Mouse (Mus musculus) thymus, postnatal 10 days (tissue): ENCODE data around the gene Gja5.

Experiments
- DNase-seq, 2 experiments: peaks; one replicate each; pipeline ENCODE4 v3.0.0; 2021; ENCODE audit warnings: low spot score in 2 of 2

Gene Gja5

DNA sequence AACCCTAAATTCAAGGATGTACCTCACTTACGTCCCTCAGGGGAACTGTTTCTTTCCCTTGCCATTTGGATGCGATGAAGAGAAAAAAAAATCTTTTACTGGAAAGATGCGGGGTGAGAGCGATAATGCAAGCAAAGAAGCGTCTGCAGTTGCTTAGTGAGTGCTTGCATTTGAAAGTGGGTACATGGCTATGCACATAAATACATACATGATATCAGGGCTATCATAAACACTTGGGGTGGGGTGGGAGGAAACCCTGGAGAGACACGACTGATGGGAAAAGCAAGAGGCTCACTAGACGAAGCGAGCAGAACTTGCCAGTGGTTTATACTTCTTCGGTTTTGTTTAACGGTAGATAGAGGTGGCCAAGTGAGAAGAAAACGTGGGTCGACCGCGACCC is at the start of gene Gja5:
Gene Gja5 (plus strand): TSS at position 301 of the 400 bp plus-strand sequence.
- no peak for DNase-seq

DNA sequence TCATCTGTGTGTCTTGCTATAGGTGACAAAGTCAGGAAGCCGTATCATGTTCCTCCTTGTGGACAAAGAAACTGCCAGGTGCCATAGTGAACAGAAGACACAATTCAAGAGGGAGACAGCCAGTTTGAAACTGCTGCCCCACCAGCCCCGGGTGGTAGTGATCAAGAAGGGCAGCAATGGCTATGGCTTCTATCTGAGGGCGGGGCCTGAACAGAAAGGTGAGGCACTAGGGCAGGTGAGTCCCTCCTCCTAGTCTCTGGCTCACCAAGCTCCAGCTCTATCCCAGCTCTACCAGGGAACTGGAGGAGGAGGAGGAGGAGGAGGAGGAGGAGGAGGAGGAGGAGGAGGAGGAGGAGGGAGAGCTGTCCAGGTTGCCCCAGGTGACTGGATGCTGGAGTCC is 48.7 kb upstream of the Gja5 start:
- no peak for DNase-seq

DNA sequence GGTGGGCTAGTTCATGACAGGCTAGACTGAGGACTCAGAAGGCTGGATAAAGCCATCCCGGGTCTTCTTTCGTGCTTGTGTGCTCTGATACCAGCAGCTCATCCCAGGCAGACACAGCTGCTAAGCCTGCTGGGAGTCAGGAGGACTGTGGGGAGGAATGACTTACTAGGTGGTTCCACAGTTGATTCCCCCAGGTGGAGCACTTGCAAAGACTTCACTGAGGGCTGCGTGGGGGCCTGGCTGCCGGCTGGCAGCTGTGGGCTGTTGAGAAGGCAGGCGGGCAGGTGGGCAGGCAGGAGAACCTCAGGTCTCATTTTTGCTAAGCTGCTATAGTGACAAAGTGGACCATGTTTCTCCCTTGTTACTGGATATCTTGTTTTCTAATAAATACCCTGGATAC is 44.0 kb upstream of the Gja5 start:
- DNase-seq = no peak

DNA sequence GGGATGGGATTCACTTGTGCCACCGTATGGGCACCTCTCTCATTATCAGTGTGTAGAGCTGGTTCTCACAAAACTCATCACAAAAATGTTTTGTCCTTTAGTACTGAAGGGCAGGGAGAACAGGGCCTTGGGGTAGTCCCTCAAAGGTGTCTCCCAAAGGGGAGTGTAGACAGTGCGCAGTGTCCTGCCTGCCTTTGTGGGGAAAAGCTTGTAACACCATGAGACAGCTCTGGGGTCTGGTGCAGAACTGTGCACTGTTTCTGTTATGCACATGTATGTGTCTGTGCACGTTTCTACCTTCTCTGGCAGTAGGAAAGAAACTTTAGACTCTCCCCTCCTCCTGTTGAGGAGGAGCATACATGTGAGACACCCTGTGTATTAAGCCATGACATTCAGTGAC is 36.6 kb upstream of the Gja5 start:
- DNase-seq = no peak

DNA sequence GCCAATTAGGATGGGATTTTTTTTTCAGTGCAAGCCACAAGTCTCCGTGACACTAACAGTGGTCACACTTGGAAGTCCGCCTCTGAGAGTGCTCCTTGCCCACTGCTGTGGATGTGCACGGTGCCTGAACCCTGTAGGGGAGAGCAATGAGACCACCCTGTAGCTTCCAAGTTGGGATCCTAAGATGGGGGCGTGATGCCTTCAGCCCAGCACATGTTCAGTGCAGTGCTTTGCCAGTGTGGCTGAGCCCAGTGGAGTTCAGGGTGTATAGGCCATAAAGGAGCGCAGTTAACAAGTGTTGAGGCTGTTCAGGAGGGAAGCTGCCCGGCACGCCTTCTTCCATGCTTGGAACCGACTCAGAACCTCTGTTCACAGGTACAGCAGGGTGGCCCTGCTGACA is 35.9 kb upstream of the Gja5 start:
- no peak for DNase-seq

DNA sequence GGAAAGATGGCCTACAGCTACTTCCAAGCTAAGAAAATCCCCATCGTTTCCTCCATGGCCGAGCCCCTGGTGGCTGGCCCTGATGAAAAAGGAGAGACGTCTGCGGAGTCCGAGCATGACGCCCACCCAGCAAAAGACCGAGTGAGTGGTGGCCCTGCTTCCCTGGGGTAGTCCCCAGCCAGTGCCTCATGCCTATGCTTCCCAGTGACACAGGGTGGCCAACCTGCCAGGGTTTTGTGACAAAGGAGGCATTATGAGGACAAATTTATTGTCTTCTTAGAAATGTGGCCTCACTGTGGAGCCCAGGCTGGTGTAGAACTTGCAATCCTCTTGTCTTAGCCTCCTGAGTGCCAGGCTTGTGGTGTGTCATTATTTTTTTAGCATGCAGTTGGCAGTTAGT is 35.4 kb upstream of the Gja5 start:
- no peak for DNase-seq

DNA sequence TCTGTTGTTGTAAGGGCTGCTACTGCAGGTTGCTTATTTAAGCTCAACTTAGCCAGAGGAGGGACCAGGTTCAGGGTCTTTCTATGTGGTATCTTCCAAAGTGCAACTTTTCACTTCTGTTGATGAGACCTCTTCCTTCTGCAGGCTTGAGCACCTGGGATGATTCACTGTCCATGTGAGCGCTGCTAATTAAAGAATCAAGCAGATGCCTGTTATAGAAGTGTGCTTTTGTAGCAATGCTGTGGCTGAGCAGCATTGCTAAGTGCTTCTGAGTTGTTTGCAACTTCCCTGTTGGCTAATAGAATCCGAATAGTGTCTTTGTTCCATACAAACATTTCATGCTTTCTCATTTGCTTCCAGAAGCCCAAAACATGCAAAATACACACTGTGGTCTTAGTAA is 34.2 kb upstream of the Gja5 start:
- DNase-seq = no peak

DNA sequence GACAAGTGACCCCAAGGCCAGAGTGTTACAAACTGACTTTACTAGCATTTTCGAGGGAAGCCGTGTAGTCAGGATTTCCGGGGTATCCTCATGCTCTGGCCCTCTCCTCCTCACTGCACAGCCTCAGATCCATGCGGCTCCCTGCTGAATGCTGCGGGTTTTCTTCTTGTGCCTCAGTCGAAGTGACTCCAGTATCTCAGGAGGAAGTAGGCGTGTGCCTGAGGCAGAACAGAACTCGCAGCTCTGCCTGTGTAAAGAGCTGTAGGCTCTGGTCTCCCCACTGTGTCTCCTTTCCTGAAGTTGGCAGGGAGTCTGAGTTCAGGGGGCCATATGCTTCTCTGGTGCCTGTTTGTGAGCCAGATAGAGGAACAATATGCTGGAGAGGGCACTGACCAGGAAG is 33.4 kb upstream of the Gja5 start:
- DNase-seq = no peak

DNA sequence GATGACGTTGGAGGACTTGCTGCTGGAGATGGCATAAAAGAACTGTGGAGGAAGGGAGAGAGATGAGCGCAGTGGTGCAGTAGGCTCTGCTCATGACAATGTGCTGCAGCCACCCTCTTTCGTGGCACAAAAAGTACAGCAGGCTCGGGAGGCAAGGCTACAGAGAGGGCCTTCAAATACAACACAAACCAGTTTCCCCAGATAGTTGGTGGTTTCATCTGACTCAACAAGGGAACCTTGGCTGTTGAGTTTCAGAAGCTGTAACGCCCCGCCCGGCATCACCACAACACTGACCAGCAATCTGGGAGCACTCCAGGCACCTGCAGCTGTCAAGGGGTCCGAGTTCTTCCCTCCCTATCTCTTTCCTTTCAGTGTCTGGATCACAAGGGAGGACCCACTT is 32.0 kb upstream of the Gja5 start:
- DNase-seq = no peak

DNA sequence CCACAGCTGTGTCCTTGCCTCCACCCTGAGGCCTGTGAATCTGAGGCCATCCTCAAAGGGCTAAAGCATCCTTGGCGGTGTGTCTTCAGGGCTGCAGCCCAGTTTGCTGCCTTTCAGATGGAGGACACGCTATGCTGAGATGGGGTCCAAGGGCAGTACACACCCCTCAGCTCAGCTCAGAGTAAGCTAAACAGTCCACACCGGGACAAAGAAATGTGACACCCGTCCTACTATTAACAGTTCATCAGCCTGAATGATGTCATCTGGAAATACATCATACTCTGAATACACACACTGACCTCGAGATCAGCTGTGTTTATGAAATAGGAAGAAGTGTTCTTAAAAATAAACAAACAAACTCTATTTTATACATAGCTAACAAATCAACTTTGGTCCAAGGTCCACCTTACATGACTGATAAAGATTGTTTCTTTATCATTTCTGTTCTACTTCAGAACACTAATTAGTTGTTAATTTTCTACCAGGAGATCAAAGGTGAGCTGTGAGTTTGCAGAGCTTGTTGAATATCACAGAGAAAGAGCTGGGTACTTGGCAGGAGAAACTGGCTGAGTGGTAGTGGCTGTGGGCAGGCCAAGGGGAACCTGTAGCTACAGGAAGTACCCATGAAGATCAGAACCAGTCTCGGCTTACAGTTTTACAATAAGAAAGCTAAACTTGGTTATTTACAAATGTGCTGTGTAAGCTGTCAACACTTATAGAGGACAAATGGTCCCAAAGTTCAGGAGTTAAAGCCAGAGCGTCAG is 29.5 kb upstream of the Gja5 start:
- DNase-seq = no peak

DNA sequence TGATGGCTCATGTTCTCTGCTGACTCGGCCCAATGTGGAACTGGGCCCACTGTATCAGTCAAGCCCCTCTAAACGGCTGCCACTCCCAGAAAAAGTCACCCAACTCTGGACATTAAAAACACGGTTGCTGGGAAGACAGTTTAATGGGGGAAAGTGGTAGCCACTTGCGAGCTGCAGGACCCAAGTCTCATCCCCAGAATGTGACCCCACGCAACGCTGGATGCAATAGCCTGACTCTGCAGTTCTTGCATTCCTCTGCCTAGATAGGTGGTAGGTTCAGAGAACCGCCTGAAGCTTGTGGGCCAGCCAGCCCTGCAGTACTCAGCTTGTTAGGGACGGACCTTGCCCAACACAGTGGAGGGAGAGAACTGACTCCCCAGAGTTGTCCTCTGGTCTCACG is 25.0 kb upstream of the Gja5 start:
- no peak for DNase-seq

DNA sequence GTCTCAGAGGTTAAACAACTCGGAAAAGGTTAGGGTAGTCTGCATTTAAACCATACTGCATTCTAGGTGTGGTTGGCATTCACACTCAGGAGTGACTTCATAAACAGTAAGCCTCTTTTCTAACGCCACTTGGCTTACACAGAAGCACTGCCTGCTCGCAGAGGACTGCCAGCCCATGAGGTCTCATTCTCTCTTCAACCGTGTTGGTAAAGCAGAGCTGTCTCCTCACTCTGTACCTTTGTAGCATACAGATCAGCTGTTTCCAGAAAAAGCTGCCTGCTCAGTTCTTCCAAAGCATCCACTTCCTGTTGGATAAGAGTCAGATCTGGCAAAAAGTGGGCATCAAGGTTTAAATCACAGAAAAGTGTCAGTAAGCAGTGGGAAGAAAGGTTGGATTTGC is 24.1 kb upstream of the Gja5 start:
- no peak for DNase-seq

DNA sequence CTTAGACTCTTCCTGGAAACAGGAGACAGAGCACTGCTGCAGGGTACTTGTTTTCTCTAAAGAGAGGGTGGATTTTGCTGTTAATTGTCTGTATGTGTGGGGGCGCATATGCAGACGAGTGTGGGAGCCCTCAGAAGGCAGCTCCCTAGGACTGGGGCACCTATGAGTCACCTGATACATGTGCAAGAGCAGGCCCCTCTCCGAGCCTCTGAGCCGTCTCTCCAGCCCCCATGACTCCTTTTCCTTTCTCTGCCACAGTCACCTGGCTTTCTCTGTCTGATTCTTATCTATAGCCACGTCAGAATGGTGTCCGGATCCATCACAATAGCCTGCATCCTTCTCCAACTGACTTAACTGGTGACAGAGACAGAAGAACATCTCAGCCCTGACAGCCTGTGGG is 22.9 kb upstream of the Gja5 start:
- DNase-seq = no peak

DNA sequence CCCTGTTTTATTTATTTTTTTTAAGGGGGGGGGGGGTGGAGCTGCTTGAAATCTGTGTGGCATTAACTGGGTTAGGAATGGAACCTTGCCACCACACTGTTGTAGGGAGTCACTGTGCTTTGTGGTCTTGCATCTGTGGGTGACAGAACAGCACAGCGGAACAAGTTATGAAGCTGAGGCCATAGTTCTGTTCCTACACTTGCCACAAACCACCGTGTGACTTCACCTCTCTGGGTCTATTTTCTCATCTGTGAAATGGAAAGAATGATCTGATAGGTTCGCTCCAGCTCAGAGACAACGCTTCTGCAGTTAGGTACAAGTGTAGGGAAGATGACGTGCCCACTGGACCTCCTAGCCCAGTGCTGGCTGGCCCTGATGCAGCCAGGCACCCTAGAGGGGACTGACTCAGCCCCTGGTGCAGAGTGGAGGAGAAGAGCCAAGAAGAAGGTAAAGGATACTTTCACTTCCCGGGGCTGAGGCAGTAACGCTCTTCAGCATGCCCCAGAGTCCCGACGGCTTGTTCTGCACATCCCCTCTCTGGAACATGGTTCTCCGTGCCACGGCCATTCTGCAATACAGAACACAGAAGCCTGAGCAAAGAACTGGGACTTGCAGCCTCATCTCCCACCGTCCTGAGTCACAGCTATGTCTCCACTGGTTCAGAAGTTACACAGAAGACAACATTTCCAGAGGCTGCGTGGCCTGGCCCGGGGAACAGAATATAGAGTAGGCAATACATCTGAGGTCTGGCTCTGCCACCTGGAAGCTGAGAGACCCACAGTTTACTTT is 22.2 kb upstream of the Gja5 start:
- DNase-seq = no peak

DNA sequence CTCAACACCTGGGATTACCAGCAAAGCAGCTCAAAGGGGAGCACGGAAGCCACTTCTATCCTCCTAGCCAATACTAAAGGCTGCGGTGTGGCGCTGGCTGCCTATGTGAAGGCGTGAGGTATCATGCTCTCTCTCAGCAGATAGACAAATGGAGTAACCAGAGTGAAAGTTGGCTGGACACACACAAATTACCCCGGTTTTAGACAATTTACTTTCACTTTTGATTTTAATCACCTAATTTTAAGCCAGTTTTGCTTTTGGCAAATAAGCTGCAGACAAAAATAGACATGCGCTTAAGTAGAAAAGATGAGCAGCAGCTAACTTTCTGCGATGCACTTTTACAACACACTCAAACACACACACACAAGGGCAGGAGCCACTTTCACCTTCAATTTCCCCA is 20.8 kb upstream of the Gja5 start:
- DNase-seq = no peak

DNA sequence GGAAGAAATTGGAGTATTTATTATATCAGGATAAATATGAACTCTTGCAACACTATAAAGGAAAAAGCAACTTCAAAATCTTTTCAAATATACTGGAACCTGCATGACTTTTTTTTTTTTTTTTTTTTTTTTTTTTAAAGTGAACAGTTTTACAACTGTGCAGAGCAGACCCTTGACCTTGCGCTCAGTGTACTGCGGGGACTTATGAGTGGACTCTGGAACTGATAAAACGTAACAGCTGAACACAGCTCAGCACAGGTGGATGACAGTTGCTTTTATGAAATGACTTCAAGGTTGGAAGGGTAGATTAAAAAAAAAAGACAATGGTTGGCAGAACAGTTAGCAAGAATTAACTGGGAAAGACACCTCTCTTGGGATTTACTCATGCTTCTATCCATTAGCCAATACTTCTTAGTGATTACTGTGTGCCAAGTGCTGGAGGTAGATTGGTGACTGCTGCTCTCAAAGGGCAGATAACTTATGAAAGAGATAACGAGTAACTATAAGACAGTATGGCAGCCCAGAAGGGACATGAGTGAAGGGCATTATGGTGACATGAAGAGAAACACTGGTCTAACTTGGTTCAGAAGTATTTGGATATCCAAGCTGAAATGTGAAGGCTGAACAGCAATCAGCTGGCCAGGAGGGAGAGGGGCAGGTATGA is 2.0 kb upstream of the Gja5 start:
- no peak for DNase-seq

DNA sequence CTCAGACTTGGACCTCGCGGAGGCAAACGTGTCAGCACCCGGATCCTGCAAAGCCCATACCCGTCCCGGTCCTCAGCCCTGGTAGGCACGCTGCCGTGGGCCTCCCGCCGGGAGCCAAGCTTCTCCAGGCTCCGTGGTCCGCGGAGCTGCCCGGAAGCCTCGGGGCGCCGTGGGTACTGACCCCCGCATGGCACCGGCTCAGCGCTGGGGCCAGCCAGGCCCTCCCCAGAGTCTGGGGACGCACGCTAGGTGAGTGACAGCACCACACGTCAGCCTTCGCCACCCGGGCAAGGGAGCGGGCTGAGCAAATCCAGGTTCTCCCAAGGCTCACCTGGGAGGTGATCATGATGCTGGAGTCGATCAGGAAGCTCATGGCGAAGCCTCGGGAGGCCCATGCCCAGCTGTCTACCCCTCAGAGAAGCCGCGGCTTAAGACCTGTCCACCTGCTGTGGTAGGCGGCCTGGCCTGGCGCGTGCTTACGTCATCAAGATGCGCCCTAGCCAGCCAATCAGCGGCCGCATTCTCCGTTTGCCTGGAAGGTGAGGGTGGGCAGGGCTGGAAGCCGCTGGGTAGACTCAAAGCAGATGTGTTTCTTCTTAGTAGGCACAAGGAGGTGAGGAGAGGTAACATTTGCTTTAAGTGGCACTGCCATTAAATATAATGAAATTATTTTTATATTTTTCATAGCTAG is 503 bp downstream of the Gja5 start, which contains the start of gene Gpr89:
Gene Gpr89 (minus strand): TSS at position 496 of the 691 bp plus-strand sequence.
- peak; percentile 92 to 93 for DNase-seq

DNA sequence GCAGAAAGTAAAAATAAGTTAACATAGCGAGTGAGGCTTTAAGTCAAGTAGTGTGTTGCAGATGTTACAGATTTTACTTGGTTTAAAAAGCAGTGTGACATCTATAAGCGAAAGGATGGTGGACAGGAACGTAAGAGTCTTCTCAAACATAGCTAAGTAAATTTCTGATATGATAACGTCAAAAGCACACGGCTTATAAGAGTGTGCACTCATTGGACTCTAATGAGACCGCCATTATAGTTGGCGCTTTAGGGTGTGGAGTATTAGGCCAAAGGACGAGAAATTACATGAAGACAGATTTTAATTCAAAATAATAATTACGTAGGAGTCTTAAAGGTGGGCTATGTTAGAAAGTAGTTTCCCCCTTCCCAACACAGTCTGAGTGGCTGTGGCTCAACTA is 1.1 kb downstream of the Gja5 start:
- no peak for DNase-seq

DNA sequence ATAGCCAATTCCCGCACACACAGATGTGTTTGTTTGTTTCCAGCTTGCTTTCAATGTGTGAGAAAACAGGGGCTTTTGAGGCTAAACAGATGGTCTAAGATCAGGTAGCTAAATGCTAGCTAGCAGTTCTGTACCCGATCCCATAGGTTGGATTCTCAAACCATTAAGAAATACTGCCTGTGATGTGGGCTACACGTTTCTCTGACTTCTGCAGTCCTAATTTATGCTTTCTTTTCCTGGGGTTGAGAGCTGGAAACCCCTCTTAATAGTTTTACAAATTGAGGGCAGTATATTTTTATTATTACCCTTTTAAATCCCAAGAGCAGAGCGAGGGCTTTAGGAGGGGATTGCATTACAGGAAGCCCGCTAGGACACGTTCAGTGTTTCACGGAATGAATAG is 16.5 kb downstream of the Gja5 start:
- no peak for DNase-seq

DNA sequence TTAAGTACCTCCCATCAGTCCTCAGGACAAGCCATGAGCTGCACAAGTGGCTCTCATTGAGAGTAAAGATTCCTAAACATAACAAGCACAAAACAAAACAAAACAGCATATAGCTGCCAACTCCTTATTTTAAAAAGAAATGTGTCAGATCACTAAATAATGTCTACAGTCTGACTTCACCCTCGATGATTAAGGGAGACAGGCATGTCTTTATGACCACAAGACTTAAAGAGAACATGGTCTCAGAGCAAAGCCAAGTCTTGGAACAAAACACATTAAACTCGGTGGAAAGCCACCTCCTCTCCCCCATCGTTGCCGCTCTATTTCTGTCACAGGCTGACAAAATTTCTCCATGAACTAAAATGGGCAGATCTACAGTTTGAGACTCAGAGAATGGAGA is 20.1 kb downstream of the Gja5 start:
- DNase-seq = no peak

DNA sequence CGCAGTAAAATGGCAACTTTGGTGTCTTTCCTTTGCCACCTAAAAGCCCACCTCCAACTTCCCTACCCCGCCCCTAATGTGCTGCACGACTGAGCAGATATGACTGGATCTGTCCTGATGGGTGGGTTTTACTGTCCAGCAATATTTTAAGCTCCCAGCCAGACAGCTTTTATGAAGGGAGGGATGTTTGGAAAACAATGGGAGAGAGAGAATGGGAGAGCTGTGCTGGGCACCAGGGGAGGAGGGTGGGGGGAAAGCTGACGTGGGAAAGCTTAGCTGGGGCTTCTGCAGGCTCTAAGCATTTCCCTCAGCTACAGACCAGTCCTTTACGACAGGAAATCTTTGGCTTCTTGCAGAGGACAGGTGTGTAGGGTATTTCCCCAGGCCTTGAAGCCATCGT is 21.4 kb downstream of the Gja5 start, which contains the start of gene Gja8:
Gene Gja8 (minus strand): TSS at position 101 of the 400 bp plus-strand sequence.
- DNase-seq = no peak

DNA sequence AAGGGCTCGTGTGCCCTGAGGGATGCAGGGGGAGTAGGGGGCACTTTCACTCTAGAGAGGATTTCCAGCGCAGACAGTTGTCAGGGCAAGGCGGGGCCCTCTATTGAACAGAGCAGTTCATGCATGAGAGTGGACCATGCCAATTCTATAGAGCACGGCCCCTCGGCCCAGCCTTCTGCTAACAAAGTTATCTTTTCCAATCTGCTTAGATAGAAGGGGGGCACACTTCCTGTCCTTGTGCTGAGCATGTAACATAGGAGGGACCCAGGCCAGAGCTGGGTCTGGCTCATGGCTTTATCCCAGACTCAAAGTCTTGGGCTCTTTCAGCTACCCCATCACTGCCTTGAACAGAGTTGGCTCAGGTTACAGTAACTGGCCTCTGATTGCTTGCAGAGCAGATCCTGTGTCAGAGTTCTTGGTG is 26.8 kb downstream of the Gja5 start:
- no peak for DNase-seq
